Mouse (Mus musculus) kidney, postnatal 0 days (tissue): ENCODE data around the gene Thrsp. TPM values are rescaled to one million over a fixed set of nuclear protein-coding genes. Genes with fewer than 3 reads are reported as not detected.

Experiments
- ATAC-seq: fragments of 200-750 bp; cut with Nextera tagmentation; replicated peaks from 2 replicates; pipeline ENCODE4 v1.8.0; 2017; ENCODE audit warnings: low read depth, moderate number of reproducible peaks, moderate TSS enrichment, moderate library complexity; ENCODE audit not compliant: low FRiP score
- DNase-seq: peaks from one replicate; pipeline ENCODE4 v3.0.0-alpha.2; 2016; ENCODE audit warnings: low spot score
- H3K27ac ChIP-seq: fragments of 300-500 bp; sonication (generic); 2 replicates; pipeline ENCODE4 v1.5.1; 2014; ENCODE audit warnings: mild to moderate bottlenecking
- H3K27me3 ChIP-seq: fragments of 300-500 bp; sonication (generic); 2 replicates; pipeline ENCODE4 v1.6.1; 2014; ENCODE audit warnings: low read length, mixed read lengths; ENCODE audit not compliant: insufficient read depth
- H3K36me3 ChIP-seq: fragments of 300-500 bp; sonication (generic); 2 replicates; pipeline ENCODE4 v1.6.1; 2014; ENCODE audit warnings: low read length, mixed read lengths; ENCODE audit not compliant: insufficient read depth
- H3K4me1 ChIP-seq: fragments of 300-500 bp; sonication (generic); replicated peaks from 2 replicates; pipeline ENCODE4 v1.6.1; 2014; ENCODE audit warnings: antibody characterized with exemption, low read length, mixed read lengths; ENCODE audit not compliant: insufficient read depth
- H3K4me2 ChIP-seq: fragments of 300-500 bp; sonication (generic); 2 replicates; pipeline ENCODE4 v1.6.1; 2014; ENCODE audit warnings: mild to moderate bottlenecking, low read length, moderate library complexity, mixed read lengths
- H3K4me3 ChIP-seq: fragments of 300-500 bp; sonication (generic); replicated peaks from 2 replicates; pipeline ENCODE4 v1.5.1; 2014; ENCODE audit warnings: low read depth, low read length
- H3K9ac ChIP-seq: fragments of 300-500 bp; sonication (generic); 2 replicates; pipeline ENCODE4 v1.6.1; 2014; ENCODE audit warnings: low read depth, low read length
- H3K9me3 ChIP-seq: fragments of 300-500 bp; sonication (generic); replicated peaks from 2 replicates; pipeline ENCODE4 v1.6.1; 2016; ENCODE audit warnings: low read length, inconsistent platforms, mixed read lengths
- CTCF ChIP-seq: IDR thresholded peaks from 2 replicates; pipeline ENCODE4 v1.5.1; 2016; ENCODE audit warnings: antibody characterized with exemption, low read depth, mild to moderate bottlenecking, moderate library complexity
- WGBS: fragments of 180-500 bp; shearing (Covaris S2); extraction: QIAGEN DNeasy Blood & Tissue Kit; methylation state at CpG from one replicate; pipeline ENCODE4 v1.1.7; 2014; 5-methylcytosine and 5-hydroxymethylcytosine counted together
- polyA plus RNA-seq: library from polyadenylated mRNA; unstranded; fragments of >200 nt; fragmentation: Nextera tagmentation; extraction: Ambion mirVana; gene quantifications from 2 replicates; pipeline ENCODE4 v1.2.1, GENCODE M21; 2015

Thrsp gene
- polyA plus RNA-seq, 1 experiment from 2014 or later: 1.4 TPM

GRCm38 (mm10) chr7:97375101-97375500, 42.4 kb downstream of the Thrsp start:
- Histone ChIP-seq H3K9ac (no peak overlapping the region), H3K4me3 (no peak overlapping the region), H3K4me2 (no peak overlapping the region), H3K27ac (no peak overlapping the region), H3K36me3 (peaks cover 35% of the 10 kb centered on the region; the same call in 1 of the 2 replicates), H3K9me3 (no peaks in the 10 kb centered on the region), H3K27me3 (no peaks in the 10 kb centered on the region), H3K4me1 (peaks cover 11% of the 10 kb centered on the region)
- 95% methylated on average over 9 of the region's 9 CpGs for WGBS
- TF ChIP-seq CTCF: no peak
- DNase-seq (no peak), ATAC-seq (no peak)

DNA sequence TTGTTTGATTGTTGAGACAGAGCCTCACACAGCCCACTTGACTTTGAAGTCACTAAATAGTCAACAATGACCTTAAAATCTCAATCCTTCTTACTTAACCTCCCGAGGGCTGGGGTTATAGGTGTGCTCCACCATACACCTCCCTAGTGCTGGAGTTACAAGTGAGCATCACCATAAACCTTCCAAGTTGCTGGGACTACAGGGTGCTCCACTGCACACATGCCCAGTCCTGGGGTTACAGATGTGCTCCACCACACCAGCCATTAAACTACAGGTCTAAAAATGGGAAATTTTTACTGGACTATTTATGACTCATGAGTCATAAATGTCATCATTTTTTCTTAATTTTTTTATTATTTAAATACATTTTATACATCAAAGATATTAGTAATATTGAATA, 51.6 kb downstream of the Thrsp start:
- no peak for DNase-seq
- no peaks in the 10 kb centered on the region for H3K27me3 ChIP-seq
- no peak overlapping the region for H3K9ac ChIP-seq
- H3K36me3 ChIP-seq: no peaks in the 10 kb centered on the region
- WGBS: 74% methylated on average over 1 of the region's 1 CpGs
- H3K4me1 ChIP-seq: peaks cover 2% of the 10 kb centered on the region; the same call in 1 of the 2 replicates
- no peak overlapping the region for H3K27ac ChIP-seq
- ATAC-seq: no peak
- H3K4me2 ChIP-seq: no peak overlapping the region
- H3K4me3 ChIP-seq: no peak overlapping the region
- no peak for TF ChIP-seq CTCF
- no peaks in the 10 kb centered on the region for H3K9me3 ChIP-seq

Other genes with a start within 250 kb of the Thrsp start
- 0.91 and 1.1 TPM in 2 replicates for gene Usp35, start 85.7 kb downstream of the Thrsp start, polyA plus RNA-seq
- gene Kctd21, start 85.4 kb downstream of the Thrsp start, polyA plus RNA-seq: 2.0 and 2.8 TPM in 2 replicates
- gene Alg8, start 46.1 kb downstream of the Thrsp start, polyA plus RNA-seq: 25.8 and 27.1 TPM in 2 replicates
- 678 and 744 TPM in 2 replicates for gene Ndufc2, start 17.7 kb downstream of the Thrsp start, polyA plus RNA-seq
- gene Kctd14, start 33.6 kb upstream of the Thrsp start, polyA plus RNA-seq: 0.72 and 0.88 TPM in 2 replicates
- 36.4 and 37.4 TPM in 2 replicates for gene Ints4, start 63.2 kb upstream of the Thrsp start, polyA plus RNA-seq
- 59.7 and 61.4 TPM in 2 replicates for gene Aamdc, start 161.8 kb upstream of the Thrsp start, polyA plus RNA-seq
- 17.7 and 22.0 TPM in 2 replicates for gene Rsf1, start 162.2 kb upstream of the Thrsp start, polyA plus RNA-seq